Mouse (Mus musculus) lung, postnatal 0 days (tissue): Measurements from ENCODE around the gene Rpl13a. TPM values are rescaled to one million over a fixed set of nuclear protein-coding genes. Genes with fewer than 3 reads are reported as not detected.

ENCODE experiments used
- ATAC-seq: fragments of 200-750 bp; cut with Nextera tagmentation; 2 replicates; pipeline ENCODE4 v1.8.0; 2017; ENCODE audit warnings: moderate library complexity
- DNase-seq: peaks from one replicate; pipeline ENCODE4 v3.0.0-alpha.2; 2016; ENCODE audit warnings: low spot score
- H3K27ac ChIP-seq: fragments of 300-500 bp; sonication (generic); 2 replicates; pipeline ENCODE4 v1.5.1; 2014; ENCODE audit warnings: antibody characterized with exemption, mild to moderate bottlenecking, low read length, mixed read lengths
- H3K27me3 ChIP-seq: fragments of 300-500 bp; sonication (generic); replicated peaks from 2 replicates; pipeline ENCODE4 v1.6.1; 2014; ENCODE audit warnings: low read length, mixed read lengths; ENCODE audit not compliant: insufficient read depth
- H3K36me3 ChIP-seq: fragments of 300-500 bp; sonication (generic); 2 replicates; pipeline ENCODE4 v1.6.1; 2014; ENCODE audit warnings: low read length, mixed read lengths; ENCODE audit not compliant: insufficient read depth
- H3K4me1 ChIP-seq: fragments of 300-500 bp; sonication (generic); 2 replicates; pipeline ENCODE4 v1.6.1; 2014; ENCODE audit warnings: antibody characterized with exemption, low read depth, low read length, mixed read lengths; ENCODE audit not compliant: insufficient read depth
- H3K4me2 ChIP-seq: fragments of 300-500 bp; sonication (generic); replicated peaks from 2 replicates; pipeline ENCODE4 v1.6.1; 2014; ENCODE audit warnings: low read depth, mild to moderate bottlenecking, low read length, moderate library complexity, mixed read lengths
- H3K4me3 ChIP-seq: fragments of 300-500 bp; sonication (generic); 2 replicates; pipeline ENCODE4 v1.5.1; 2014; ENCODE audit warnings: low read depth, low read length
- H3K9ac ChIP-seq: fragments of 300-500 bp; sonication (generic); replicated peaks from 2 replicates; pipeline ENCODE4 v1.6.1; 2014; ENCODE audit warnings: low read depth, mild to moderate bottlenecking
- H3K9me3 ChIP-seq: fragments of 300-500 bp; sonication (generic); 2 replicates; pipeline ENCODE4 v1.6.1; 2016; ENCODE audit warnings: low read length, mixed read lengths
- CTCF ChIP-seq: IDR thresholded peaks from 2 replicates; pipeline ENCODE4 v1.5.1; 2016; ENCODE audit warnings: antibody characterized with exemption, mild to moderate bottlenecking
- EP300 ChIP-seq: IDR thresholded peaks from 2 replicates; pipeline ENCODE4 v1.6.1; 2016; ENCODE audit warnings: antibody characterized with exemption, mild to moderate bottlenecking, control low read depth
- WGBS: fragments of 180-500 bp; shearing (Covaris S2); extraction: QIAGEN DNeasy Blood & Tissue Kit; methylation state at CpG from one replicate; pipeline ENCODE4 v1.1.7; 2014; 5-methylcytosine and 5-hydroxymethylcytosine counted together
- polyA plus RNA-seq: library from polyadenylated mRNA; unstranded; fragments of >200 nt; fragmentation: Nextera tagmentation; extraction: Ambion mirVana; gene quantifications from 2 replicates; pipeline ENCODE4 v1.2.1, GENCODE M21; 2015

Rpl13a gene
- polyA plus RNA-seq, 1 experiment from 2014 or later: 1,148 TPM

- DNase-seq: peak; percentile 28
- TF ChIP-seq EP300: no peak
- no peak for TF ChIP-seq CTCF
- 62% methylated on average over 6 of the region's 6 CpGs for WGBS
- Histone ChIP-seq H3K27me3 (no peaks in the 10 kb centered on the region), H3K4me2 (no peak overlapping the region), H3K27ac (no peak overlapping the region), H3K36me3 (0 out of 2 replicates have a peak, but pooled peaks cover 12% of the 10 kb centered on the region), H3K9ac (no peak overlapping the region), H3K4me1 (no peaks in the 10 kb centered on the region), H3K9me3 (no peaks in the 10 kb centered on the region), H3K4me3 (no peak overlapping the region)
- ATAC-seq: no peak
Observed at GRCm38 (mm10) chr7:45149545-45149944, 21.0 kb upstream of the Rpl13a start.

GRCm38 (mm10) chr7:45148534-45149098, 20.1 kb upstream of the Rpl13a start:
- H3K4me3 ChIP-seq: no peak overlapping the region
- H3K27me3 ChIP-seq: no peaks in the 10 kb centered on the region
- 0 out of 2 replicates have a peak, but pooled peaks cover 12% of the 10 kb centered on the region for H3K36me3 ChIP-seq
- 45% methylated on average over 4 of the region's 4 CpGs for WGBS
- H3K9me3 ChIP-seq: no peaks in the 10 kb centered on the region
- no peak overlapping the region for H3K4me2 ChIP-seq
- TF ChIP-seq EP300: no peak
- no peak for TF ChIP-seq CTCF
- H3K9ac ChIP-seq: no peak overlapping the region
- no peak overlapping the region for H3K27ac ChIP-seq
- DNase-seq: no peak
- ATAC-seq: no peak
- no peaks in the 10 kb centered on the region for H3K4me1 ChIP-seq

GRCm38 (mm10) chr7:45147899-45148298, 19.3 kb upstream of the Rpl13a start:
- Histone ChIP-seq H3K27me3 (no peaks in the 10 kb centered on the region), H3K9me3 (no peaks in the 10 kb centered on the region), H3K27ac (no peak overlapping the region), H3K9ac (no peak overlapping the region), H3K36me3 (0 out of 2 replicates have a peak, but pooled peaks cover 12% of the 10 kb centered on the region), H3K4me2 (no peak overlapping the region), H3K4me3 (no peak overlapping the region), H3K4me1 (no peaks in the 10 kb centered on the region)
- WGBS: 66% methylated on average over 11 of the region's 11 CpGs
- ATAC-seq (no peak), DNase-seq (no peak)
- TF ChIP-seq EP300: no peak
- no peak for TF ChIP-seq CTCF

- Histone ChIP-seq H3K36me3 (0 out of 2 replicates have a peak, but pooled peaks cover 12% of the 10 kb centered on the region), H3K4me1 (no peaks in the 10 kb centered on the region), H3K4me3 (no peak overlapping the region), H3K4me2 (no peak overlapping the region), H3K9ac (no peak overlapping the region), H3K9me3 (no peaks in the 10 kb centered on the region), H3K27ac (no peak overlapping the region), H3K27me3 (no peaks in the 10 kb centered on the region)
- ATAC-seq: no peak
- no peak for DNase-seq
- WGBS: 90% methylated on average over 11 of the region's 11 CpGs
- TF ChIP-seq EP300 (no peak), CTCF (no peak)
Observed at GRCm38 (mm10) chr7:45147267-45147666, 18.7 kb upstream of the Rpl13a start.

GRCm38 (mm10) chr7:45145460-45145859, 16.9 kb upstream of the Rpl13a start:
- no peak for ATAC-seq
- no peak overlapping the region for H3K27ac ChIP-seq
- DNase-seq: no peak
- H3K27me3 ChIP-seq: no peaks in the 10 kb centered on the region
- no peak overlapping the region for H3K4me2 ChIP-seq
- 93% methylated on average over 8 of the region's 8 CpGs for WGBS
- H3K9me3 ChIP-seq: no peaks in the 10 kb centered on the region
- H3K9ac ChIP-seq: no peak overlapping the region
- no peaks in the 10 kb centered on the region for H3K4me1 ChIP-seq
- no peak overlapping the region for H3K4me3 ChIP-seq
- TF ChIP-seq CTCF (no peak), EP300 (no peak)
- 0 out of 2 replicates have a peak, but pooled peaks cover 12% of the 10 kb centered on the region for H3K36me3 ChIP-seq

GRCm38 (mm10) chr7:45144368-45145174, 16.0 kb upstream of the Rpl13a start:
- TF ChIP-seq CTCF (no peak), EP300 (no peak)
- H3K4me2 ChIP-seq: no peak overlapping the region
- 78% methylated on average over 13 of the region's 13 CpGs for WGBS
- H3K9ac ChIP-seq: no peak overlapping the region
- DNase-seq (no peak), ATAC-seq (no peak)
- H3K36me3 ChIP-seq: 0 out of 2 replicates have a peak, but pooled peaks cover 12% of the 10 kb centered on the region
- no peak overlapping the region for H3K4me3 ChIP-seq
- no peak overlapping the region for H3K27ac ChIP-seq
- no peaks in the 10 kb centered on the region for H3K4me1 ChIP-seq
- no peaks in the 10 kb centered on the region for H3K27me3 ChIP-seq
- no peaks in the 10 kb centered on the region for H3K9me3 ChIP-seq
